Mouse (Mus musculus): ENCODE data around the gene Mrgpra1.
"Not testable (repeated sequence)": the region's sequence is repeated elsewhere in the genome, so short reads cannot be mapped to it uniquely, and the experiment has no call there.

DNA sequence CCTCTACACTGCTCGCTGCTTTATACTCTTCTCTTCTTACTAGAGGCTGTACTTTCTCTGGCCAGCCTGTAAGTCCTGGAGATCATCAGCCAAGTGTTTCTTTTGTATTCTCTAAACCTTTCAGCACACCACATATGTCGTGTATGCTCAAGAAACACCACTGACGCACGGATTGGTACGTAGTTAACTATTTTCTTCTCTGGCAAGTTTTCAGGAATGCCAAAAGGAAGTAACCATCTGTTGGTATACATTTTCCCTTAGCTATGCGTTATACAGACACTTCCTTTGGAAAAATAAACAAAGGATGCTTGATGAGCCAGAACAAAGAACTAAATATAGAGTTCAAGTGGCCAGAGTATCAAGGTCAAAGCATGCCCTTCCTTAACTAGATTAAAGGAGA is 49.4 kb downstream of the Mrgpra1 start:
- not testable (repeated sequence) for TF ChIP-seq CTCF (IDR thresholded peaks at IDR 0.05; ENCODE audit: low read depth, low read length); POLR2A (IDR thresholded peaks at IDR 0.05; ENCODE audit: insufficient read depth, low read length); EP300 (IDR thresholded peaks at IDR 0.05; ENCODE audit: insufficient read depth, low read depth, low read length)

Data from ES-Bruce4 (cell line).